Mouse (Mus musculus): ENCODE data around the gene Cdkn1b. TPM values are rescaled to one million over a fixed set of nuclear protein-coding genes. Genes with fewer than 3 reads are reported as not detected.

Gene Cdkn1b
- polyA plus RNA-seq, 1 experiment = 47.4 TPM

DNA sequence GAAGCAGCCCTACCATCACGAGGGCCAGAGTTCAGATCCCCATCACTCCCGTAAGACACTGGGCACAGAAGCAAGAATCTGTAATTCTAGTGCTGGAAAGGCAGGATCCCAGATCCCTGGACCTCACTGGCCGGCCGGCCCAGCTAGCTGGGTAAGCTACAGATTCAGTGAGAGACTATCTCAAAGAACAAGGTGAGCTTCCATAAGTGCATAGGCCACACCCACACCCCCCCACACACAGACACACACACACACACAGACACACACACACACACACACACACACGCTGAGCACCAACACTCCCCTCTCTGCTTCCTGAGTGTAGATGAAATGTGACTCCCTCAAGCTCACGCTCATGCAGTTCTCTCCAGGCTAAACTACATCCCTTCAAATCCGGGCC, 29.8 kb upstream of the Cdkn1b start:
- Histone ChIP-seq H3K27ac (ENCODE audit: control insufficient read depth, insufficient read depth, low read depth, low read length, poor library complexity) (no peak overlapping the region), H3K4me3 (replicated peaks; ENCODE audit: control insufficient read depth, low read depth, low read length) (no peak overlapping the region), H3K4me1 (ENCODE audit: control insufficient read depth, insufficient read depth, low read length) (no peaks in the 10 kb centered on the region)
- WGBS = 82% methylated on average over 7 of the region's 7 CpGs
- no peak for TF ChIP-seq CTCF (IDR thresholded peaks at IDR 0.05; ENCODE audit: control insufficient read depth, insufficient read depth, low read length)
- no peak for TF ChIP-seq POLR2A (IDR thresholded peaks at IDR 0.05; ENCODE audit: borderline replicate concordance, control insufficient read depth, low read depth, low read length)

- Histone ChIP-seq H3K4me1 (ENCODE audit: control insufficient read depth, insufficient read depth, low read length) (peaks cover 4% of the 10 kb centered on the region; the same call in 1 of the 2 replicates), H3K4me3 (replicated peaks; ENCODE audit: control insufficient read depth, low read depth, low read length) (peak overlapping the region; percentile 32), H3K27ac (ENCODE audit: control insufficient read depth, insufficient read depth, low read depth, low read length, poor library complexity) (peak overlapping the region; percentile 30)
- TF ChIP-seq POLR2A (IDR thresholded peaks at IDR 0.05; ENCODE audit: borderline replicate concordance, control insufficient read depth, low read depth, low read length) (no peak), CTCF (IDR thresholded peaks at IDR 0.05; ENCODE audit: control insufficient read depth, insufficient read depth, low read length) (no peak)
- WGBS = 30% methylated on average over 15 of the region's 15 CpGs
Measured at GRCm38 (mm10) chr6:134896570-134897436, 23.4 kb upstream of the Cdkn1b start.

DNA sequence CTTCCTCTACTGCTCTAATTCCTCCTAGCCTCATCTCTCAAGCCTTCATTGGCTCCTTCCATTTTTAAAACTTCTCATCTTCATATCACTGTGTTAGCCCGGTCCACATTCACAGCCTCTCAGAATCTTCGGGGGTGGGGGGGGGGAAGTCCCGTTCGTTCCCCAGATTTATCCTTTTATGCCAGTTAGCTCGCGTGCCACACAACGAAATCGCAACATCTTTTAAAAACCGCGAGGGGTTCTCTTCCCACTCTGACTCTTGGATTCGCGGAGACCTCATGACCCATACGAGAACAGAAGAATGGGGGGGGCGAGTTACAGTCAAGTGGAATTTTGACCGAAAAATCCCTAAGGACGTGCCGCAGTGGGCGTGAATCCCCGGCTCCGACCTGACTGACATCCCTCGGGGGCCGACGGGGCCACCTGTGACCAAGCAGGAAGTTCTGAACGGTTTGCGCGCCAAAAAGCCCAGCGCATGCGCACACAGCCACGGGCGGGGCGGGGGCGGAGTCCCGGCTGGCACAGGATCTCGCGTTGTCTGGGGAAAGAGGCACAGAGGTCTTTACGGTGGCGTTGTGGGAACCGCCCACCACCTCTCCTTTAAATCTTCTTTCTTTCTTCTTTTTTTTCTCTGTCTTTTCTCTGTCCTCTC, 22.6 kb upstream of the Cdkn1b start:
- peaks cover 4% of the 10 kb centered on the region; the same call in 1 of the 2 replicates for H3K4me1 ChIP-seq (ENCODE audit: control insufficient read depth, insufficient read depth, low read length)
- peak; percentile 94 for TF ChIP-seq POLR2A (IDR thresholded peaks at IDR 0.05; ENCODE audit: borderline replicate concordance, control insufficient read depth, low read depth, low read length)
- no peak for TF ChIP-seq CTCF (IDR thresholded peaks at IDR 0.05; ENCODE audit: control insufficient read depth, insufficient read depth, low read length)
- peak overlapping the region; percentile 91 for H3K4me3 ChIP-seq (replicated peaks; ENCODE audit: control insufficient read depth, low read depth, low read length)
- peak overlapping the region; percentile 99 for H3K27ac ChIP-seq (ENCODE audit: control insufficient read depth, insufficient read depth, low read depth, low read length, poor library complexity)
- WGBS = under 1% methylated on average over 38 of the region's 38 CpGs

GRCm38 (mm10) chr6:134898095-134898965, 21.9 kb upstream of the Cdkn1b start, which contains the start of gene Gpr19:
Gene Gpr19, minus strand, starts transcription at chr6:134898578.
- peak within 1 kb of the TSS; percentile 91 for H3K4me3 ChIP-seq (replicated peaks; ENCODE audit: control insufficient read depth, low read depth, low read length)
- TF ChIP-seq POLR2A (IDR thresholded peaks at IDR 0.05; ENCODE audit: borderline replicate concordance, control insufficient read depth, low read depth, low read length) (peak; percentile 93), CTCF (IDR thresholded peaks at IDR 0.05; ENCODE audit: control insufficient read depth, insufficient read depth, low read length) (peak; percentile 4; the same call in 1 of the 2 replicates)
- peaks cover 4% of the 10 kb centered on the region; the same call in 1 of the 2 replicates for H3K4me1 ChIP-seq (ENCODE audit: control insufficient read depth, insufficient read depth, low read length)
- WGBS = under 1% methylated on average over 51 of the region's 51 CpGs
- peak within 1 kb of the TSS; percentile 99 for H3K27ac ChIP-seq (ENCODE audit: control insufficient read depth, insufficient read depth, low read depth, low read length, poor library complexity)

DNA sequence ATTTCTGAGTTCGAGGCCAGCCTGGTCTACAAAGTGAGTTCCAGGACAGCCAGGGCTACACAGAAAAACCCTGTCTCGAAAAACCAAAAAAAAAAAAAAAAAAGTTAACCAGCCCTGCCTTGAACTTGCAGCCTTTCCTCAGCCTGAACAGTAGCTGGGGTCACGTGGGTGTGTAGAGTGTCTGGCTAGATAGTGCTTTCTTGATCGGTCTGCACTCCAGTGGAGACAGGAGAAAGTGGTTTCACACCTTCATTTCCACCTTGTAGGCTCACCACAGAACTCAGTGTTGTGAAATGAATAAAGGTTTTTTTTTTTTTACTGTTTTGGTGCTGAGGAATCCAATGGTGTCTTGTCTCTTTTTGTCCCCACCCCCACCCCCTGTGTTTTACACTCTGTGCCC, 16.8 kb upstream of the Cdkn1b start:
- Histone ChIP-seq H3K27ac (ENCODE audit: control insufficient read depth, insufficient read depth, low read depth, low read length, poor library complexity) (no peak overlapping the region), H3K4me1 (ENCODE audit: control insufficient read depth, insufficient read depth, low read length) (no peaks in the 10 kb centered on the region; the same call in 1 of the 2 replicates), H3K4me3 (replicated peaks; ENCODE audit: control insufficient read depth, low read depth, low read length) (no peak overlapping the region)
- 66% methylated on average over 4 of the region's 4 CpGs for WGBS
- TF ChIP-seq CTCF (IDR thresholded peaks at IDR 0.05; ENCODE audit: control insufficient read depth, insufficient read depth, low read length) (no peak), POLR2A (IDR thresholded peaks at IDR 0.05; ENCODE audit: borderline replicate concordance, control insufficient read depth, low read depth, low read length) (no peak)

DNA sequence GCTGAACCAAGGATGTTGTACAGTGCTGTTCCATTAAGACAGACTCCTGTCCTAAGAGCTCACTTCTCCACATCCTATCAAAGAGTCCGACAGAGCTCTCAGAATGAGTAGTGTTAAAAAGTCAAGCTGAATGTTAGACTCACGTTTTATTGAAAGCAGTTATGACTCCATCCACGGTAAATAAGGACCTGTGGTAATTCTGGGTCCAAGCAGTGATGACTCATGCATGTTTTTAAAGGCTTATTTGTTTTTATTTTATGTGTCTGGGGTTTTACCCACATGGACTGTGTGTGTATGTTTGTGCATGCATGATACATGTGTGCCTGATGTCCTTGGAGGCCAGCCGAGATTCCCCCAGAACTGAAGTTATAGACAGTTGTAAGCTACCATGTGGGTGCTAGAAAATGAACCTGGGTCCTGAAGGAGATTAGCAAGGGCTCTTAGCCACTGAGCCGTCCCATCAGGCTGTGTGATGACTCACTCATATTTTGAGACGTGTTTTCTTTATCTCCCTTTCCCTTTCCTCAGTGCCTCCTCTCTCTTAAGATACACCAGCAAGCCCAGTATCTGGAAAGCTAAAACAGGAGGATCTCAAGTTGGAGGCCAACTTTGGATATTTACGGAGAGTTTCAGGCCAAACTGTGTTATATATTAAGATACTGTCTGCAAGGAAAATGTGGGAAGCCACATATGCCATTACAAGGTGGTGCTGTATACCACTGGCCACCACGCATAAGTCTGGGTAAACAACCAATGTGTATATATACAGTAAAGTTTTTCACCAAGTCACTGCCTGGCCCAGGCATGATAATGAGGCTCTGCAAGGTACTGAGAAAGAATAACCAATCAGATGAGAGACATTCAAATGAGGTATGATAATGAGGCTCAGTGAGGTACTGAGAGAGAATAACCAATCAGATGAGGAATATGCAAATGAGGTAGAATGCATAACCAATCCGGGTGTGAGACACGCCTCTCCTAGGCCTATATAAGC, 16.0 kb upstream of the Cdkn1b start:
- H3K27ac ChIP-seq (ENCODE audit: control insufficient read depth, insufficient read depth, low read depth, low read length, poor library complexity) = no peak overlapping the region
- TF ChIP-seq POLR2A (IDR thresholded peaks at IDR 0.05; ENCODE audit: borderline replicate concordance, control insufficient read depth, low read depth, low read length) (no peak), CTCF (IDR thresholded peaks at IDR 0.05; ENCODE audit: control insufficient read depth, insufficient read depth, low read length) (no peak)
- H3K4me1 ChIP-seq (ENCODE audit: control insufficient read depth, insufficient read depth, low read length) = no peaks in the 10 kb centered on the region; the same call in 1 of the 2 replicates
- 84% methylated on average over 10 of the region's 10 CpGs for WGBS
- no peak overlapping the region for H3K4me3 ChIP-seq (replicated peaks; ENCODE audit: control insufficient read depth, low read depth, low read length)

GRCm38 (mm10) chr6:134905811-134906210, 14.4 kb upstream of the Cdkn1b start:
- TF ChIP-seq CTCF (IDR thresholded peaks at IDR 0.05; ENCODE audit: control insufficient read depth, insufficient read depth, low read length) (no peak), POLR2A (IDR thresholded peaks at IDR 0.05; ENCODE audit: borderline replicate concordance, control insufficient read depth, low read depth, low read length) (no peak)
- no peak overlapping the region for H3K27ac ChIP-seq (ENCODE audit: control insufficient read depth, insufficient read depth, low read depth, low read length, poor library complexity)
- 79% methylated on average over 1 of the region's 1 CpGs for WGBS
- H3K4me1 ChIP-seq (ENCODE audit: control insufficient read depth, insufficient read depth, low read length) = no peaks in the 10 kb centered on the region; the same call in 1 of the 2 replicates
- no peak overlapping the region for H3K4me3 ChIP-seq (replicated peaks; ENCODE audit: control insufficient read depth, low read depth, low read length)
